Mouse (Mus musculus): ENCODE results near the gene Rtl8a. TPM values are rescaled to one million over a fixed set of nuclear protein-coding genes. Genes with fewer than 3 reads are reported as not detected.

Gene Rtl8a
- 10 to 100 TPM; 31.5 to 33.5 TPM for polyA plus RNA-seq (2017; shearing (Covaris generic))

DNA sequence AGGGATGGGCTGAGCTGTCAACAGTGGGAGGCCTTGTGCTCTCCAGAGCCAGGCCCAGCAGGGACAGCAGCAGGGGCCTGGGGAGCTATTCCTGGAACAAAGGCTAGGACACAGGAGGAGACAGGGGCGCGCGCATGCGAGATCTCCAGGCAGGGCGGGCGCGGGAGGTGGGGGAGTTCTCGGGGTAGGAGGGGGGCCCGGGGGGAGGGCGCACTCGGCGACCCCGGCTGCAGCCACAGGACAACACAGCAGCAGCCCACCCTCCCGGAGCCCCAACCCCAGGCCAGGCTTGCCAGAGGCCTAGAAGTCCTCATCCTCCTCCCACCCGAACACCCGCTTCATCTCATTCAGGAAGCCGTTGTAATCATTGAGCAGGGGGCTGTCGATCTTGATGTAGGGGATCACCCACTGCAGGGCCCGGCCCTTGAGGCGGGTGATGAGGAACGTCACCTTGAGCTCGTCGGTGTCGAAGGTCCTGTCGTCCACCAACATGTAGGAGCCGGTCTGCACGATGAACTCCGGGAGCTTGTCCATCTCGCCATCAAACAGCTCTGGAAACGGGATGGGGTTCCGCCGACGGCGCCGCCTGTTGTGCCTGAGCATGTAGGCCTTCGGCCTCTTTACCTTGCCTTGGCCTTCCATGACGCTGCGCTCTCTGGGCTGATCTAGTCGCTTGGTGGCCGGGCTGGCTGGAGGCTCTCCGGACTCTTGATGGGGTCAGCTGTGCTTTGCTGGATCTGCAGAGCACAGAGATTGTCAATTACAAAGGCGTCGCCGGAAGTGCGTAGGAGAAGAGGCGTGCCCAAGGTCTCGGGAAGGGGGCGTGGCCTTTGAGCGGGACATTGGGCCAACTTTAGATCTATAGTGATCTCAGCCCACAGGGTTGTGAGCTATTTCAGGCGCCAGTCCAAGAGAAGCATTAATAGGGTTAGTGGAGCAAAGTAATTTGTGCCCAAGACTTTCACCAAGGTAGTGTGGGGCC is at the start of gene Rtl8a:
Rtl8a (minus strand) TSS at position 703 of the 982 bp plus-strand sequence.

GRCm38 (mm10) chrX:53670294-53670693 is 26.8 kb upstream of the Rtl8a start, which contains the start of gene Rtl8b:
Rtl8b (minus strand) TSS chrX:53670408.

GRCm38 (mm10) chrX:53608879-53609278 is 34.6 kb downstream of the Rtl8a start, which contains the start of gene Gm14597:
Gm14597 (minus strand) TSS chrX:53608979.

DNA sequence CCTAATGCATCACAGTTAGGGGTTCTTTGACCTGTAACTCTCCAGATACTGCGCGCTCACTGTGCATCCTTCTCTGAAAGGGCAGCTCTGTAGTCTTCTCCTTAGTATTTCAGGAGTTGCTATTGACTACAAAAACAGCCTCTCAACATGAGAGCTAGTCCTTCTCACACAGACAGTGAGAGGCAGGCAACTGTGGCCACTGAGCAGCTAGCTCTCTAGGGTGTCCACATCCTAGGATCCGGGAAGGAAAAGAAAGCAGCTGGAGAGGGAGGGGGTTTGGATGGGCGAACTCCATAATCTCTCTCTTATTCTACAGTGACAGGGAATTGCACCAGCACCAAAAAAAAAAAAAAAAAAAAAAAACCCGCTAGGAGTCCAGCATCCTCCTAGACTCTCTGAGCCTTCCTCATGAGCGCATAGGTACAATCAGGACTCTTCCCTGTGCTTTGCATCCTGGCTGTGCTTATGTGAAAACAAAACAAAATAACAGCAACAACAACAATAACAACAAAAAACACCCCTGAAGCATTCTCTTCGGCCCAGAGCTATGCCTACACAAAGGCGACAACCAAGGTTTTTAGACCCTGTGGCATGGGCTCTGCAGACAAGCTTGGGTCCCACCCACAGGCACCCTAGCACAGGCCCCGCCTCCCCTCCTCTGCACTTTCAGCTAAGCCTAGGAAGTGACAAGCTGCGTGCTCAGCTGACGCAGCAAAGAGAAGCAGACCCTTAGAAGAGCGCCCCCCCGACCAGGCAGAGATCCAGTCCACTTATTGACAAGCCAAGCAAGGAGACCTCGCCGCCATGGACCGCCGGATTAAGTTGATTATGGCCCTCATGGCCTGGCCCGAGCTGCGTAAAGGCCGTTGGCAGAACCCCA is 36.0 kb downstream of the Rtl8a start, which contains the start of gene Rtl8c:
Rtl8c (plus strand) TSS at position 791 of the 880 bp plus-strand sequence.

Other genes starting within 250 kb of the Rtl8a start
- gene Etd, start 208.8 kb downstream of the Rtl8a start, polyA plus RNA-seq (2017; shearing (Covaris generic)), result not detected
- 10 to 100 TPM; 20.3 to 21.8 TPM for gene Rtl8c, start 35.6 kb downstream of the Rtl8a start, polyA plus RNA-seq (2017; shearing (Covaris generic))
- not detected for gene Gm14597, start 34.7 kb downstream of the Rtl8a start, polyA plus RNA-seq (2017; shearing (Covaris generic))
- 10 to 100 TPM; 23.3 to 29.3 TPM for gene Rtl8b, start 26.7 kb upstream of the Rtl8a start, polyA plus RNA-seq (2017; shearing (Covaris generic))
- not detected for gene 4930502E18Rik, start 81.1 kb upstream of the Rtl8a start, polyA plus RNA-seq (2017; shearing (Covaris generic))
- gene 1700013H16Rik, start 114.1 kb upstream of the Rtl8a start, polyA plus RNA-seq (2017; shearing (Covaris generic)), result not detected
- gene Zfp36l3, start 132.7 kb upstream of the Rtl8a start, polyA plus RNA-seq (2017; shearing (Covaris generic)), result not detected
- gene Xlr, start 154.0 kb upstream of the Rtl8a start, polyA plus RNA-seq (2017; shearing (Covaris generic)), result 1 to 10 TPM; 1.6 to 4.7 TPM

All from activated CD4-positive, CD25-positive, alpha-beta regulatory T cell (primary cell).